Mouse (Mus musculus) heart, adult 2 months (tissue): Measurements from ENCODE around the gene Zan. TPM values are rescaled to one million over a fixed set of nuclear protein-coding genes. Genes with fewer than 3 reads are reported as not detected.

Experiments used
- DNase-seq, 2 experiments: peaks; one replicate each; pipeline ENCODE4 v3.0.0; 2021
- H3K27ac ChIP-seq: fragments of 200-600 bp; 2 replicates; pipeline ENCODE4 v1.8.1; 2022
- H3K27me3 ChIP-seq: fragments of 200-500 bp; 2 replicates; pipeline ENCODE4 v1.6.1; 2012; ENCODE audit warnings: mild to moderate bottlenecking, low read length, inconsistent platforms, mixed read lengths; ENCODE audit not compliant: control insufficient read depth, insufficient read depth
- H3K36me3 ChIP-seq: fragments of 200-500 bp; 2 replicates; pipeline ENCODE4 v1.6.1; 2012; ENCODE audit warnings: low read length, inconsistent platforms; ENCODE audit not compliant: control insufficient read depth, insufficient read depth
- H3K4me1 ChIP-seq: fragments of 200-500 bp; 2 replicates; pipeline ENCODE4 v1.6.1; 2011; ENCODE audit warnings: low read length; ENCODE audit not compliant: control insufficient read depth, insufficient read depth
- H3K4me3 ChIP-seq: fragments of 200-600 bp; 2 replicates; pipeline ENCODE4 v1.8.1; 2022
- H3K79me2 ChIP-seq: fragments of 200-500 bp; replicated peaks from 2 replicates; pipeline ENCODE4 v1.6.1; 2012; ENCODE audit warnings: mild to moderate bottlenecking, inconsistent platforms, low read length, moderate library complexity, mixed read lengths; ENCODE audit not compliant: control insufficient read depth, insufficient read depth
- H3K9ac ChIP-seq: fragments of 200-500 bp; 2 replicates; pipeline ENCODE4 v1.6.1; 2012; ENCODE audit warnings: low read depth, mild to moderate bottlenecking, control low read depth, inconsistent platforms, low read length, mixed read lengths
- CTCF ChIP-seq: fragments of 200-600 bp; IDR thresholded peaks from 2 replicates; pipeline ENCODE4 v1.8.1; 2022; ENCODE audit warnings: antibody characterized with exemption, mild to moderate bottlenecking, moderate library complexity
- EP300 ChIP-seq: fragments of 200-500 bp; IDR thresholded peaks from 2 replicates; pipeline ENCODE4 v1.6.1; 2011; ENCODE audit warnings: low read depth, low read length, control low read depth; ENCODE audit not compliant: insufficient read depth
- POLR2A ChIP-seq: fragments of 200-500 bp; IDR thresholded peaks from 2 replicates; pipeline ENCODE4 v1.6.1; 2011; ENCODE audit warnings: mild to moderate bottlenecking, low read depth, low read length, control low read depth; ENCODE audit not compliant: insufficient read depth
- WGBS: fragments of 180-500 bp; shearing (Covaris S2); methylation state at CpG from one replicate; pipeline ENCODE4 v1.1.7; 2018; 5-methylcytosine and 5-hydroxymethylcytosine counted together
- intact Hi-C: fragments of 180-260 bp; cut with DNase I; formaldehyde crosslinking; loops from one replicate; pipeline ENCODE4 v1.15.1; 2025
- polyA plus RNA-seq: library from polyadenylated mRNA; depleted of rRNA; stranded (reverse); fragments of >200 nt; gene quantifications from 2 replicates; pipeline ENCODE4 v1.2.3, GENCODE M21; 2012
- total RNA-seq, 2 experiments: library from RNA; stranded (reverse); gene quantifications; 2 replicates each; pipeline ENCODE4 v1.2.3; 2021

Gene Zan
- total and polyA plus RNA-seq, 3 experiments: 0.02 TPM; not detected in 2

DNA sequence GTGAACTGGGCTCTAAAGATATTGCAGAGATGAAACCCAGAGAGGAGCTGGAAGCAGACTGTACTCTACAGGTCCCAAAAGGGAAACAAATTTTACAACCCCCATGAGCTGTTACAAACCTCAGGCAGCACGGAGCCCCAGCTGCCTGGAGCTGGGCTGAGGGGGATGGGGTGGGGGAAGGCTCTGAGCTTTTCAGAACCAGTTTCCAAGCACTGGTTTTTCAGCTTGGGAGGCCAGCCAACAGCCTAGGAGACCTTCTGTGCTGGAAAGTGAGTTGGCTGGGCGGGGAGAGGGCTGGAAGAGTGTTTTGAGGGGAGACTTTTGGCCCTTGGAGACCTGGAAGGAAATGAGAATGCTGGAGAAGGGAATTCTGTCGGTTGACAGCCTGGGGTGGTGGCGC lies 14.7 kb upstream of the Zan start:
- DNase-seq: peak; percentile 60 to 68
- Histone ChIP-seq H3K36me3 (no peaks in the 10 kb centered on the region), H3K4me1 (peaks cover 1% of the 10 kb centered on the region; the same call in 1 of the 2 replicates), H3K27ac (no peak overlapping the region), H3K9ac (no peak overlapping the region), H3K27me3 (no peaks in the 10 kb centered on the region), H3K79me2 (no peaks in the 10 kb centered on the region), H3K4me3 (no peak overlapping the region)
- TF ChIP-seq EP300: no peak
- no peak for TF ChIP-seq CTCF
- no peak for TF ChIP-seq POLR2A
- intact Hi-C loops: no loop called here
- WGBS: 48% methylated on average over 4 of the region's 4 CpGs

DNA sequence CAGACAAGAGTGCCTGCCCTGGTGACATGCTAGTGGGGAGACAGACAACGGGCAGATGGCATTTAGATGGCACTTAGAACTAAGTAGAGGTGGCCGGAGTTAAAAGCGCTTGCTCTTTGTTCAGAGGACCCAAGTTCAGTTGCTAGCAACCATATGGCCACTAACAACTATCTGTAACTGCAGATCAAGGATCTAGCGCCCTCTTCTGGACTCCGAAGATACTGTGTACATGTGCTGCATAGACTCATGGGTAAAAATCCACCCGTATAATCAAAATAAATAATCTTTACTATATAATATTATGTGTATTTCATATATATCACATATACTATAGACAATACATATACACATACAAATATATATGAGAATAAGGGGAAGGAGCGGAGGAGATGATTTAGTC lies 10.8 kb upstream of the Zan start:
- TF ChIP-seq CTCF: peak; percentile 33
- TF ChIP-seq EP300: no peak
- H3K27me3 ChIP-seq: peaks cover 3% of the 10 kb centered on the region
- intact Hi-C loops: no loop called here
- H3K79me2 ChIP-seq: no peaks in the 10 kb centered on the region
- H3K36me3 ChIP-seq: no peaks in the 10 kb centered on the region
- no peak overlapping the region for H3K4me3 ChIP-seq
- no peaks in the 10 kb centered on the region for H3K4me1 ChIP-seq
- no peak for DNase-seq
- H3K27ac ChIP-seq: no peak overlapping the region
- 86% methylated on average over 7 of the region's 7 CpGs for WGBS
- no peak overlapping the region for H3K9ac ChIP-seq

DNA sequence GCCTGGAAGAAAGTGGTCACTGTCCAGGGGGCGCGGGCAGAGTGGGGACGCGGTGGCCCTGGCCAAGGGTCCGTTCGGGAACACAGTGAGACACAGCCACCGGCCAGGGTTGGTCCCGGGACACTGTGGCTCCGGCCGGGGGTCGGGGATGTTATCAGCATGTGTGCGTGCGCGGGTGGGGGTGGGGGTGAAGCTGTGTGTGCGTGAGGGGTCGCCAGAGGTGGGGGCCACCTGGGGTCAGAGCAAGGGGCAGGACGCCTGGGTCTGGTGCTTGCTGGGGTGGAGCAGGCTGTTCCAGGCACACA lies 8.9 kb upstream of the Zan start:
- DNase-seq: no peak
- no peak overlapping the region for H3K9ac ChIP-seq
- intact Hi-C loops: no loop called here
- H3K36me3 ChIP-seq: no peaks in the 10 kb centered on the region
- no peaks in the 10 kb centered on the region for H3K4me1 ChIP-seq
- 9% methylated on average over 17 of the region's 17 CpGs for WGBS
- H3K79me2 ChIP-seq: no peaks in the 10 kb centered on the region
- peaks cover 3% of the 10 kb centered on the region for H3K27me3 ChIP-seq
- TF ChIP-seq CTCF: no peak
- TF ChIP-seq POLR2A: no peak
- TF ChIP-seq EP300: no peak
- no peak overlapping the region for H3K27ac ChIP-seq
- H3K4me3 ChIP-seq: no peak overlapping the region

DNA sequence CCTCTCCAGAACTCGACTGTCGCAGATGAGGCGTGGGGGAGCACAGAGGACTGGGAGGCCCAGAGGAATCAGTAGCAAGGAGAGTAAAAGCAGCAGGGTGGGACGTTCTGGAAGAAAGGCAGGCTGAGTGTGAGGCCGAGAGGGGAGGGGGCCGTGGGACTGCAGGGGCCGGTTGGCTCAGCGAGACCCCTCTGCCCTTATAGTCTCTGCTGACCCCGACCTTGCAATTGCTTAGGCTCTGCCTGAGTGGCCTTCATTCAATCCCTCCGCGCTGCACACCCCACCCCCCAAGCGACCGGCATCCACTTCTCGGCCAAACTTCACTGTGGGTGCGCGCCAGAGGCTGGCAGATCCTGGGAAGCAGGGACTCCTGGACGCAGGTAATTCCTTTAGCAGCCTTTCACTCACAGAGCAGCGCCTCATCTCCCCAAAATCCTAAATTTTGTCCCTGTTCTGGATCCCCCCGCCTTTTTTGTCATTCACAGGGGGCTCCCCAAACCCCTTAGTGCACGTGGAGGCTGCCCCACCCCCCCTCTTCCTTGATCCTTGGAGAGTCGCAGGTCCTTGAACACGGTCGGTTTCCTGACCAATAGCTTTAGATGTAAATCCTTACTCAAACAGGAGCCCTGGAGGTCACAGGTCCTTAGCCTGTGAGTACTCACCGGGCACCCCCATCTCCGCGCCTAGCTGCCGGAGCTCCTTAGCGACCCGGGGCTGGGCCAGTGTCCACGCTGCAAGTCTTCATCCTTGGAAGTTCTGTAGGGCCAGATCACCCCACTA lies 8.4 kb upstream of the Zan start:
- Histone ChIP-seq H3K4me1 (no peaks in the 10 kb centered on the region), H3K36me3 (no peaks in the 10 kb centered on the region), H3K27ac (no peak overlapping the region), H3K9ac (no peak overlapping the region), H3K4me3 (no peak overlapping the region), H3K27me3 (peaks cover 3% of the 10 kb centered on the region), H3K79me2 (no peaks in the 10 kb centered on the region)
- DNase-seq: no peak
- 17% methylated on average over 30 of the region's 30 CpGs for WGBS
- intact Hi-C loops: no loop called here
- no peak for TF ChIP-seq EP300
- no peak for TF ChIP-seq POLR2A
- TF ChIP-seq CTCF: no peak

DNA sequence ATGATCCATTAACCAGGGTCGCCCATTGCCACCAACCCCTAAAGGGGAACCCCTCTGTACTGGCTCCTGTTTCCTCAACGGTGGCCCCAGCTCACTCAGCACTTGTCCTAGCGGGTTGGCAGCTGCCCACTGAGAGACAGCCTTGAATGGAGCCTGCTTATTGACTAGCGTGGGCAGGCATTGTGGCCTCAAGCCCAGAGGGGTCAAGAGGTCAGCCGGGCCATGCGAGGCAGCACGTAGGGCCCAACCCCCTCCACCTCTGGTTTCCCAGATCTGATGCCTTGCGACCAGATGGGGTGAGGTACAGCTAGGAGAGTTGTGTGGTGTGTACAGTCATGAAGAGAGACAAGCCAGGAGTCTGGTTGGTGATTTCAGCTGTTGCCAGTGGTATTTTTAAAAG lies 5.0 kb upstream of the Zan start:
- Histone ChIP-seq H3K27ac (no peak overlapping the region), H3K4me3 (no peak overlapping the region), H3K27me3 (peaks cover 3% of the 10 kb centered on the region), H3K79me2 (no peaks in the 10 kb centered on the region), H3K36me3 (no peaks in the 10 kb centered on the region), H3K4me1 (no peaks in the 10 kb centered on the region), H3K9ac (no peak overlapping the region)
- WGBS: 44% methylated on average over 8 of the region's 8 CpGs
- DNase-seq: no peak
- TF ChIP-seq EP300 (no peak), POLR2A (no peak), CTCF (no peak)
- intact Hi-C loops: loop anchor here (5.0 kb wide), 1 partner anchor 170 kb away; no protein-coding TSS in a partner anchor

DNA sequence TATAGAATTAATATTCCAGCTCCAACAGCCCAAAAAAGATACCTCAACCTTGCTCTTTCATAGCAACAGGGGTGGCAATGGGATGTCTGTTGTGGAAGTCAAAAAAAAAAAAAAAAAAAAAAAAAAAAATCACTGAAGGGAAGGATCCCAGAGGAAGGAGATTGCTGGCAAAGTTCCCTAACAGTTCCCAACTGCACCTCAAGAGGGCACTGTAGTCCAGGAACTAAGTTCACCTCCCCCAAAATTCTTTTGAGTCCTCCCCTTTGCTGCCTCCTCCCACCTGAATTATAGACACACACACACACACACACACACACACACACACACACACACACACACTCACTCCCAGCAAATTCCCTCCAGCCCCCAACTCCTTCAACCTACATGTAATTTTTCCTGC lies 4.3 kb upstream of the Zan start:
- peak; percentile 75 to 86 for DNase-seq
- no peaks in the 10 kb centered on the region for H3K36me3 ChIP-seq
- intact Hi-C loops: loop anchor here (5.0 kb wide), 1 partner anchor 171 kb away; no protein-coding TSS in a partner anchor

More for the DNA sequence above, 4.3 kb upstream of the Zan start:
- Histone ChIP-seq H3K4me1 (no peaks in the 10 kb centered on the region), H3K79me2 (no peaks in the 10 kb centered on the region), H3K4me3 (no peak overlapping the region), H3K9ac (no peak overlapping the region), H3K27me3 (peaks cover 3% of the 10 kb centered on the region), H3K27ac (no peak overlapping the region)
- TF ChIP-seq EP300 (0 out of 2 replicates have a peak, but pooled peaks have one; percentile 30), POLR2A (no peak), CTCF (peak; percentile 74)
